Mouse (Mus musculus): ENCODE measurements at regions not wholly inside any gene's neighbourhood (a gene's known extent, or its start where the extent isn't known, plus 50 kb on each side); places are given as distances from the start of the nearest gene placed in this dataset.
A peak's percentile ranks its signal among the peaks of the same experiment; 100 is the strongest.

- DNase-seq = no peak
Observed at GRCm38 (mm10) chr12:56472856-56473647, 63.7 kb downstream of the Nkx2-1 start.

GRCm38 (mm10) chr12:56470932-56471500 lies 65.7 kb downstream of the Nkx2-1 start:
- no peak for DNase-seq

- DNase-seq = no peak
Observed at GRCm38 (mm10) chr12:56459508-56460119, 77.1 kb downstream of the Nkx2-1 start.

GRCm38 (mm10) chr12:56458665-56459507 lies 77.8 kb downstream of the Nkx2-1 start:
- no peak for DNase-seq

DNA sequence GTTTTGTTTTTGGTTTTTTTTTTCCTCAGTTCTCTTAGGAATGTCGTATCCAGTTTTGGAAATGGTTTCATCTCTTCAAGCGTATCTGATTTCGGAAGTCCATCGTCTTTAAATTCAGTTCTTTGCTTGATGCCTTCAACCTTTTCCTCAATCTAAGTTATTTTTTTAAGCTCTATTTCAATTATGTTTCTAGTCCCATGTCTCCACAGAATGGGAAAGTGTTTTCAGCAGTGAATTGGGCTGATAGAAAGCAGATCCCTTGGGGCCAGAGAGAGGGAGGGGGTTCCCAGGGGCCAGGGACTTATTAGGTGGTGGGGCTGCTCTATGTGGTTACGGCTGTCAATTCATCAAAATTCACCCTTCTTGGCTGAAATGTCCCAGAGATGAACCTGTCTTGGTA lies 78.8 kb downstream of the Nkx2-1 start:
- DNase-seq = no peak

GRCm38 (mm10) chr12:56457356-56457755 lies 79.4 kb downstream of the Nkx2-1 start:
- no peak for DNase-seq

- DNase-seq = no peak
Observed at GRCm38 (mm10) chr12:56450261-56450660, 86.4 kb downstream of the Nkx2-1 start.

DNA sequence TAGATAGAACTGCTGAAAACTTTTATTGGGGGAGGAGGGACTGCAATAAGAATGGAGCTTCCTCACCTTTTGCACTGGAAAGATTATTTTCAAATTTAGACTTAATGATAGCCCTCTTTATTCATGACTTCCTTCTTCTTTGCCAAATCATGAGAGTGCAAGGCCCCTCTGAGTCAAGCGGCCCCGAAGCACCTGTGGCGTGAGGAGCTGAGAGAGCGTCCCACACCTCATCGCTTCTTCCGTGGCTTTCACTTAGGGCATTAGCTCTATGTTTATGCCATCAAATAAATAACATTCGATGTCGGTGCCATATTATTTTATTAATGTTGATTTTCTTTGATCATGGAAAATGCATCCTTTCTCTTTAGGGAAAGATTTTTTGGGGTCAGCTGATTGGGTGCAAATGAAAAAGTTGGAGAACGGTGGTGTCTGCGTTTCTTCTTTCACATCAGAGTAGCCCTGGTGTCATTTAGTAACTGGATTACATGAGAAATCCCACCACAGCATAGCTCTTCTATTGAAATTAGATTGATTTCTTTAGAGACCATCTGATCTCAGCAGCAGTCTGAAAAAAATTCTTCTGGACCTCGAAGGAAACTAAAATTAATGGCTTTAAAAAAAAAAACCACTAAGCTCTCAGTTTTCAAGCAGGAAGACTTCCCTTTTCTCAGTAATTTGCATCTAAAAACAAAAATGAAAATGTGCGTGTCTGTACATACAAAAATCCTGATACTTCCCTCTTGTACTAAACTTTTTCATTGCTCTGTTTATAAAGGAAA lies 87.7 kb downstream of the Nkx2-1 start:
- DNase-seq = no peak

- no peak for DNase-seq
Observed at GRCm38 (mm10) chr12:56441166-56441817, 95.4 kb downstream of the Nkx2-1 start.

GRCm38 (mm10) chr12:56440068-56440847 lies 94.6 kb upstream of the Mbip start:
- no peak for DNase-seq

DNA sequence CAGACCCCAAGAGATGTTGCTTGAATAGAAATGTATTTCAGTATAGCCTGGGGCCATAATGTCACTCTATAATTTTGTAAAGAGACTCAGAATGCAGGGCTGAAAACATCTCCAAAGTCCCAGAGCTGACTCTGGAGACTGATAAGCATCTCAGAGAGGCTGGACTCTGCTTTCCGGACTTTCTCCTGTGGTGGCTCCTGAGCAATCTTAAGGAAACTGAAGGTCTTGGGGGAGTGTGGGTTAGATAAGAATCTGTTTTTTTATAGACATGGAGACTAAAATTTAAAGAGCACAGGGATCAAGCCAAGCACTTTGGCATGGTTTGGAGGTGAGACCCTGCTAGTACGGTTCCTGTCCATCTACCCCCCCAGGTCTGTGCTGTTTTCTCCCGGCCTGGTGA lies 92.7 kb upstream of the Mbip start:
- DNase-seq = no peak

DNA sequence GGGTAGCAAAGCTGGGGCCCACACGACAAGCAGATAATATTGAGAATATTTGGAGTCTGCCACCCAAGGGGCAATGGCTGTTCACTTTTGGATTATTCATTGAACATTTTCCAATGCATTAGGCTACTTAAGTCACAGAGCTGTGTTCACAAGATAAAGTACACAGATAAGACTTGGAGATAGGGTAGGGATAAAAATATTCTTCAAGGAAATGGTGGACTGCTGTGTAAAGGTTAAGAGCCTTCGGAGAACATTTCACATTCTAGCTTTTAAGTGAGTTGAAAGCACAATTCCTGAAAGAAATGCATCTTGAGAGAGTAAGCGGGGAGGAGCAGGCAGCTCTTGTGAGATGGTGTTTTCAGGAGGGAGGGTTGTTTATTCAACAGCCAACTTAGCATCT lies 92.3 kb upstream of the Mbip start:
- DNase-seq = no peak

GRCm38 (mm10) chr12:56426681-56427246 lies 81.1 kb upstream of the Mbip start:
- no peak for DNase-seq

GRCm38 (mm10) chr12:56416106-56416505 lies 70.4 kb upstream of the Mbip start:
- no peak for DNase-seq

DNA sequence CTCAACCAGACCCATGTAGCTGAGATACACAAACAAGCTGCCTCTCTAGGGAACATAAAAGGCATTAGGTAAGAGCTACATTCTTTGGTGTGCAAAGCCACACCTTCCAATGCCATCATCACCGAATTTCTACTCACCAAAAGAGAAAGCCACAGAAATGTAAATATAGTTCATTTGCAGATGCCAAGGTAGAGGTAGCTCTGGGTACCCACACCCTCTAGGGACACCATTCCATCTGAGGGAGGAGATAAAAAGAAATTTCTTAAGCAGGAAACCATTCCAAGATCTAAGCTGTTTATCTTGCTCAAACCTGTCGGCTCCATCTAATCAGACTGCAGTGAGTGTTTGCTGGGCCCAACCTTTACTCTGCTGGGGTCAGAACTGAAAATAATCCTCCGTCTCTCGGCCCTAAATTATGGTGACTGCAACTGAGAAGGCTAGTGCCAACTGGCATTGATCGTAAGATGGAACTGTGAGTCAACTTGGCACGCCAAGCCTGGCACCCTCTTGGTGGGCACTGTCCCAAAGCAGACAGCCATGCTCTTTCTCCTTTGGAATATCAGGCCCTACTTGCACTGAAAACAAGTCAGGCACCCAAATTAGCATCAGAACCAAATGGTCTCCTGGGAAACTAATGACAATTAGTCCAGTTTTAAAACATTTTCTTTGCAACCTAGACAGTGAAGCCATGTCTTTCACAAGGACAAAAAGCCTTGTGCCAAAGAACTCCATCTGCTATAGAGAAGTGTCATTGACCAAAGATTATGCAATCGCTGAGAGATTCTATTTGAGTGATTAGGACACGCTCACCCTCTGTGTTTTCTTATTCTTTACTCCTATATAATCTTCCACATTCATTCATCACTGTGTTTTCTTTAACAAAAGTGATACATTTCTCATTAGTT lies 69.4 kb upstream of the Mbip start:
- peak; percentile 60 to 64 for DNase-seq

- DNase-seq = no peak
Observed at GRCm38 (mm10) chr12:56405658-56406057, 60.0 kb upstream of the Mbip start.

DNA sequence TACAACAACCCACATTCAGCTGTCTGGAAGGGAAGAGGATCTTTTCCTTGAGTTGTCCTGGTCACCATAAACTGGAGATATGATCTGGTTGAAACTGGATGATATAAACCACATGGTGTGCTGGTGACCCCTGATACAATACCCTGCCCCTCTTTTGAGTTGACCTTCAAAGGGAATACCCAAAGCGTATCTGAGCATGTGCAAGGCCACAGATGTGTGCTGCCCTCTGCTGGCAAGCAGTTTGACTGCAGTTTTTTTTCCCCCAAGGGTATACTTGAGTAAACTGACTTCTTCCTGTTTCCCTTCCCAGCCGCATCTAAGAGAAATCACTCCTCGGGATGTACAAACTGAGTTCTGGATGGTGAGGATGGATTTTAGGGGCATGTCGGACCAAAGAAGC lies 59.1 kb upstream of the Mbip start:
- DNase-seq = peak; percentile 10 to 29

DNA sequence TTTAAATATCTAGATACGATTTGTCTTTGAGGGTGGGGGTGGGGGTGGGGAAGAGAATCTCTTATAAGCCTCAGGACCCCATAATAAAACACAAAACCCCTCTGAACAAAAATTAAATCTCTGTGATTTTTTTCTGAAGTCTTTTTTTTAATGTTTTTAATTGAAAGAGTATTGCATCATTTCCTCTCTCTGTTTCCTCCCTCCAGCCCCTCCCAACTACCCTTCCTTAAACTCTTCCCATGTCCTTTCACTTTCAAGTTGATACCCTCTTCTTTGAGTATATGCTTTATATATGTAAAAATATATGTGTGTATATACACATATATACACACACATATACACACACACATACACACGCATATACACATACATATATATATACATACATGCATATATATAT lies 58.6 kb upstream of the Mbip start:
- DNase-seq = no peak

DNA sequence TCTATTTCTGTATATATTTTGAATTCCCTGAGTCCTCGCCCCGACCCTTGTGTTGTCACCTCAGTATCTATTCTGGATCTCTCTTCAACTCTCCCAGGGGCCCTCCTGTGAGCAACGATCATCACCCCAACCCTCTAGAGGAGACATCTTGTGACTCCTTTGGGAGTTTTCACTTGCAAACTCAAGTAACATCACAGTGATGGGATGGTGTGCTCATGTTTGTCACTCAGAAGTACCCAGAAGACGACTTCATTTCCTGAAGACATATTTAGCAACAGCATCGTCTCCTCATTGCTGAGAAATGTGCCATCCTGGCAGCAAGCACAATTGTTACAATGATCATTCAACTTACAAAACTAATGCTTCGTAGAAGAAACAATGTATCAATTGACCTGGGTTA lies 57.9 kb upstream of the Mbip start:
- no peak for DNase-seq

Measured in heart, adult 18-20 months (tissue).